Mouse (Mus musculus) E14TG2a.4 (cell line): ENCODE measurements at regions not wholly inside any gene's neighbourhood (a gene's known extent, or its start where the extent isn't known, plus 50 kb on each side); places are given as distances from the start of the nearest gene placed in this dataset.

Source experiments
- CTCF ChIP-seq: conservative IDR thresholded peaks from 2 replicates; pipeline ENCODE4 v1.5.1; 2014; ENCODE audit warnings: low read length
- POU5F1 ChIP-seq: IDR thresholded peaks from 2 replicates; pipeline ENCODE4 v1.6.1; 2014; ENCODE audit warnings: low read length, borderline replicate concordance

- no peak for TF ChIP-seq CTCF
- TF ChIP-seq POU5F1 = no peak
These were observed 381.2 kb downstream of the Adcyap1 start for GRCm38 (mm10) chr17:93579981-93580380.
